Mouse (Mus musculus) neural tube, embryonic 11.5 days (tissue): ENCODE data around the gene Smim6. TPM values are rescaled to one million over a fixed set of nuclear protein-coding genes. Genes with fewer than 3 reads are reported as not detected.

Experiments used
- ATAC-seq: fragments of 200-750 bp; cut with Nextera tagmentation; 2 replicates; pipeline ENCODE4 v1.8.0; 2017; ENCODE audit warnings: moderate number of reproducible peaks, mild to moderate bottlenecking, moderate TSS enrichment, moderate library complexity; ENCODE audit not compliant: insufficient read depth, low FRiP score, low TSS enrichment
- DNase-seq: peaks from one replicate; pipeline ENCODE4 v3.0.0-alpha.2; 2015; ENCODE audit warnings: low spot score
- H3K27ac ChIP-seq: fragments of 300-500 bp; sonication (generic); 2 replicates; pipeline ENCODE4 v1.5.1; 2014; ENCODE audit warnings: low read depth, mild to moderate bottlenecking, low read length
- H3K27me3 ChIP-seq: fragments of 300-500 bp; sonication (generic); 2 replicates; pipeline ENCODE4 v1.6.1; 2014; ENCODE audit warnings: mild to moderate bottlenecking, low read length, mixed read lengths; ENCODE audit not compliant: control insufficient read depth, insufficient read depth
- H3K36me3 ChIP-seq: fragments of 300-500 bp; sonication (generic); 2 replicates; pipeline ENCODE4 v1.6.1; 2014; ENCODE audit warnings: mild to moderate bottlenecking, low read length, moderate library complexity, mixed read lengths; ENCODE audit not compliant: control insufficient read depth, insufficient read depth
- H3K4me1 ChIP-seq: fragments of 300-500 bp; sonication (generic); 2 replicates; pipeline ENCODE4 v1.6.1; 2014; ENCODE audit warnings: low read length, mixed read lengths; ENCODE audit not compliant: control insufficient read depth, insufficient read depth
- H3K4me2 ChIP-seq: fragments of 300-500 bp; sonication (generic); 2 replicates; pipeline ENCODE4 v1.6.1; 2014; ENCODE audit warnings: low read depth, mild to moderate bottlenecking, moderate library complexity
- H3K4me3 ChIP-seq: fragments of 300-500 bp; sonication (generic); 2 replicates; pipeline ENCODE4 v1.5.1; 2014; ENCODE audit warnings: low read depth, low read length
- H3K9ac ChIP-seq: fragments of 300-500 bp; sonication (generic); 2 replicates; pipeline ENCODE4 v1.6.1; 2014; ENCODE audit warnings: mild to moderate bottlenecking, low read length
- H3K9me3 ChIP-seq: fragments of 300-500 bp; sonication (generic); 2 replicates; pipeline ENCODE4 v1.6.1; 2016; ENCODE audit warnings: low read length; ENCODE audit not compliant: control insufficient read depth
- WGBS: fragments of 180-500 bp; shearing (Covaris S2); extraction: QIAGEN DNeasy Blood & Tissue Kit; methylation state at CpG from one replicate; pipeline ENCODE4 v1.1.7; 2014; 5-methylcytosine and 5-hydroxymethylcytosine counted together
- polyA plus RNA-seq: library from polyadenylated mRNA; unstranded; fragments of >200 nt; fragmentation: Nextera tagmentation; extraction: Ambion mirVana; gene quantifications from 2 replicates; pipeline ENCODE4 v1.2.1, GENCODE M21; 2014

Smim6 gene
- polyA plus RNA-seq, 1 experiment from 2014 or later: not detected

DNA sequence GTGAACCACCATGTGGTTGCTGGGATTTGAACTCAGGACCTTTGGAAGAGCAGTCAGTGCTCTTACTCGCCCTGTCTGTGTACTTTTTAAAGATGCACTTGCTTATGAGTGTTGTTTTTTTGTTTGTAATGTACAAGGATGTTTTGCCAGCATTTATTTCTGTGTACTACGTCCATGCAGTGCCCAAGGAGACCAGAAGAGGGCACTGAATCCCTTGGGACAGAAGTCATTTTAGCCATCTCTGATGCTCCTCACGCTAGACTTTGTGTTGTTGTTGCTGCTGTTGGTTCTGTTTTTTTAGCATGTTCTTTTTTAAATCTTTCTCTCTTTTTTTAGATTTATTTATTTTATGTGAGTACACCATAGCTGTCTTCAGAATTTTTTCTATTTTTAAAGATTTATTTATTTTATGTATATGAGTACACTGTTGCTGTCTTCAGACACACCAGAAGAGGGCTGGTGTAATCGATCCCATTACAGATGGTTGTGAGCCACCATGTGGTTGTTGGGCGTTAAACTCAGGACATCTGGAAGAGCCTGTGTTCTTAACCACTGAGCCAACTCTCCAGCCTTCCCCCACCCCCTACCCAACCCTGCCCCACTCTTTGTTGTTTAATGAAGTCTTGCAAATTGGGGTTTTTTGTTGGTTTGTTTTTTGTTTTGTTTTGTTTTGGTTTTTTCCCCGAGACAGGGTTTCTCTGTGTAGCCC lies 8.4 kb downstream of the Smim6 start:
- Histone ChIP-seq H3K36me3 (no peaks in the 10 kb centered on the region), H3K4me2 (no peak overlapping the region), H3K27ac (no peak overlapping the region), H3K4me3 (no peak overlapping the region), H3K4me1 (no peaks in the 10 kb centered on the region), H3K9ac (no peak overlapping the region), H3K9me3 (no peaks in the 10 kb centered on the region), H3K27me3 (no peaks in the 10 kb centered on the region)
- ATAC-seq (no peak), DNase-seq (peak; percentile 23)
- 52% methylated on average over 6 of the region's 6 CpGs for WGBS

GRCm38 (mm10) chr11:115921986-115922385 lies 10.2 kb downstream of the Smim6 start:
- no peaks in the 10 kb centered on the region for H3K27me3 ChIP-seq
- ATAC-seq: no peak
- H3K9ac ChIP-seq: no peak overlapping the region
- WGBS: 88% methylated on average over 1 of the region's 1 CpGs
- no peak for DNase-seq
- H3K4me1 ChIP-seq: no peaks in the 10 kb centered on the region
- H3K4me2 ChIP-seq: no peak overlapping the region
- no peaks in the 10 kb centered on the region for H3K36me3 ChIP-seq
- H3K9me3 ChIP-seq: no peaks in the 10 kb centered on the region
- H3K27ac ChIP-seq: no peak overlapping the region
- H3K4me3 ChIP-seq: no peak overlapping the region

- Histone ChIP-seq H3K9ac (no peak overlapping the region), H3K36me3 (no peaks in the 10 kb centered on the region; the same call in 1 of the 2 replicates), H3K27ac (no peak overlapping the region), H3K27me3 (no peaks in the 10 kb centered on the region), H3K4me3 (no peak overlapping the region), H3K9me3 (no peaks in the 10 kb centered on the region), H3K4me1 (peaks cover 5% of the 10 kb centered on the region), H3K4me2 (no peak overlapping the region)
- DNase-seq: no peak
- no peak for ATAC-seq
- 93% methylated on average over 8 of the region's 8 CpGs for WGBS
Measured at GRCm38 (mm10) chr11:115929031-115929430, 17.2 kb downstream of the Smim6 start.

DNA sequence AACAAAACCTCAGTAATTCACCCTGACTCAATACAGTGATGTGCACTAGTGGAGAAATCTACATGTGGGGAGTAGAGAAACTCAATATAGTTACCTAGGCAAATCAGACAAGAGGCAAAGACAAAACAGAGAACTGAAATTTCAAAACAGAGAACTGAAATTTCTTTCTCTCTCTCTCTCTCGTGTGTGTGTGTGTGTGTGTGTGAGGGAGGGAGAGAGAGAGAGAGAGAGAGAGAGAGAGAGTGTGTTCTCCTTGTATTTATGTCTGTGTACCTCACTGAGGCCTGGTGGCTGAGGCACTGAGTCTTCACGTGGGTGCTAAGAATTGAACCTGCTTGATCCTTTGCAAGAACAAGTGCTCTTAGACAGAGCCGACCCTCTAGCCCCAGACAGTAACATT lies 18.0 kb downstream of the Smim6 start:
- no peak overlapping the region for H3K27ac ChIP-seq
- no peaks in the 10 kb centered on the region; the same call in 1 of the 2 replicates for H3K36me3 ChIP-seq
- no peak for DNase-seq
- WGBS: 75% methylated on average over 3 of the region's 3 CpGs
- H3K4me1 ChIP-seq: peaks cover 13% of the 10 kb centered on the region
- H3K9ac ChIP-seq: no peak overlapping the region
- H3K4me3 ChIP-seq: no peak overlapping the region
- no peaks in the 10 kb centered on the region for H3K27me3 ChIP-seq
- no peaks in the 10 kb centered on the region for H3K9me3 ChIP-seq
- no peak overlapping the region for H3K4me2 ChIP-seq
- ATAC-seq: no peak

DNA sequence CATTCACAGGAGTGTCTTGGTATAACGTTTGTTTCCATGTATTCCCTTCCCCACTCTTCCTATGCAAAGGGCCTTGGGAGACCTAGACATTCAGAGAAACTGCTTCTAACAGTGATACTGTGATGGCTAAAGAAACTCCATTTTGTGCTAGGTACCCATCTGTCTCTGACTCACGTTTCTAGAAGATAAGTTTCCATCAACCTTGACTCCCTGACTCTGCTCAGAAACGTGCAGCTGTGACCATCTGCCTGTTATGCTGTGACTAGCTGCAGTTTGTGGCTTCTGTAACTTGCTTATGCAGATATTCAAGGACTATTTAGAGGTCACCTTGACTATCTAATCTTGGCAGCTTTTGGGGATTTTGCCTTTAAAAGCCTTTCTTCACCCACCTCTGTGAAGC lies 19.4 kb downstream of the Smim6 start:
- DNase-seq: no peak
- Histone ChIP-seq H3K9me3 (no peaks in the 10 kb centered on the region), H3K4me1 (peaks cover 13% of the 10 kb centered on the region), H3K4me3 (no peak overlapping the region), H3K9ac (no peak overlapping the region), H3K27me3 (no peaks in the 10 kb centered on the region), H3K4me2 (no peak overlapping the region), H3K36me3 (no peaks in the 10 kb centered on the region; the same call in 1 of the 2 replicates), H3K27ac (no peak overlapping the region)
- ATAC-seq: no peak
- 69% methylated on average over 3 of the region's 3 CpGs for WGBS

DNA sequence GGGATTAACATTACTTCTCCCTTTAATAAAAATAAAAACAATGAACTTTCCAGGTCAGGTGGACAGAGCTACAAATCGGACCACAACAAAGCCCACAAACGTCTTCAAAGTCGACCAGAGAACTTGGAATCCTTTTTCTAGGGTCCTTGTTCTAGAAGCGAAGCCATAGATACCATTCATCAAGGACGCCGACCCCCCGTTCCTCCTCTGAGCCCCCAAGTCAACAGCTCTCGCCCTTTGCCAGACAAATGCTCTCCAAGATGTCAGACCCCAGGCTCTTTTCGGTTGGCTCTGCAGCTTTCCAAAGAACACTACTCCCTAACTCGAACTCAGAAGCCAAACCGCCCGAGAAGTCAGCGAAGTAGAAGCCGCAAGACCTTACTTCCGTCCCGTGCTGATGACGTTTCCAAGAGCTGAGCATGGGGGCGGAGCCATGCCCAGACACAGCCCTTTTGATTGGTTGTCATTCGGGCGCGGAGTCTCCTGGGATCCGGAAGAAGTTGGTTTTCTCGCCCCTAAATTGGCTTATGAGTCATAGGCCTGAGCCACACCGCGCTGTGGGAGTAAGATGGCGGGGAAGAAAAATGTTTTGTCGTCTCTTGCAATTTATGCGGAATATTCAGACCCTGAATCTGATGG lies 21.4 kb downstream of the Smim6 start, which contains the start of the genes Sap30bp and Recql5:
Gene Sap30bp, plus strand, starts transcription at position 175 of the 639 bp plus-strand sequence.
Gene Recql5, minus strand, starts transcription at position 370 of the 639 bp plus-strand sequence.
- Histone ChIP-seq H3K27me3 (no peaks in the 10 kb centered on the region), H3K27ac (no peak within 1 kb of the TSS)

DNA sequence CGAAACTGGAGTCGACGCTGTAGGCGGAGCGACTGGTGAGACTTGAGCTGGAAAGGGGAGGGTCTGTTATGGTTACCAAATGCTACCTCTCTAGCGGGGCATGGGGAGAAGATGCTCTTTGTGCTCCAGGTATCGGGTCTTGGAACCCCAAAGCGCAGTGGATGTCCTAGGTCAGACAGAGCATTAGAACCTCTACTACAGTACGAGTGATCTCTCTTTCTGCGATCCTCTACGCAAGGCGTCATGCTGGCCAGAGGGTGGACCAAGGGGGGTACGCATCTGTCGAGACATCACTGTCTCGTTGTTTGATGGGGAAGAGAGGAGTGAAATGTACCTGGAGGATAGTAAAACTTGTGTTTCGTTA lies 21.9 kb downstream of the Smim6 start:
- Histone ChIP-seq H3K27me3 (no peaks in the 10 kb centered on the region), H3K36me3 (0 out of 2 replicates have a peak, but pooled peaks cover 2% of the 10 kb centered on the region), H3K9ac (peak overlapping the region; percentile 78), H3K9me3 (no peaks in the 10 kb centered on the region), H3K4me2 (peak overlapping the region; percentile 84), H3K27ac (no peak overlapping the region), H3K4me3 (peak overlapping the region; percentile 84), H3K4me1 (peaks cover 13% of the 10 kb centered on the region)
- WGBS: under 1% methylated on average over 16 of the region's 16 CpGs
- DNase-seq (no peak), ATAC-seq (no peak)

More for the DNA sequence above, 21.4 kb downstream of the Smim6 start, which contains the start of the genes Sap30bp and Recql5:
- DNase-seq (peak; percentile 97), ATAC-seq (peak; percentile 94)
- Histone ChIP-seq H3K4me3 (peak within 1 kb of the TSS; percentile 84), H3K4me1 (peaks cover 13% of the 10 kb centered on the region), H3K36me3 (peaks cover 2% of the 10 kb centered on the region; the same call in 1 of the 2 replicates), H3K9me3 (no peaks in the 10 kb centered on the region), H3K9ac (peak within 1 kb of the TSS; percentile 78), H3K4me2 (peak within 1 kb of the TSS; percentile 94)
- under 1% methylated on average over 28 of the region's 28 CpGs for WGBS

GRCm38 (mm10) chr11:115939690-115940329 lies 28.0 kb downstream of the Smim6 start:
- peaks cover 13% of the 10 kb centered on the region for H3K36me3 ChIP-seq
- no peak overlapping the region for H3K27ac ChIP-seq
- H3K9me3 ChIP-seq: no peaks in the 10 kb centered on the region
- no peaks in the 10 kb centered on the region for H3K27me3 ChIP-seq
- no peaks in the 10 kb centered on the region for H3K4me1 ChIP-seq
- H3K4me2 ChIP-seq: no peak overlapping the region
- no peak overlapping the region for H3K4me3 ChIP-seq
- ATAC-seq (no peak), DNase-seq (peak; percentile 65)
- 45% methylated on average over 6 of the region's 6 CpGs for WGBS
- H3K9ac ChIP-seq: no peak overlapping the region
